Mouse (Mus musculus) testis, adult 2 months (tissue): ENCODE measurements around the gene Gm10663.

Source experiments
- CTCF ChIP-seq: fragments of 200-500 bp; IDR thresholded peaks from 2 replicates; pipeline ENCODE4 v1.5.1; 2012; ENCODE audit warnings: low read depth, mild to moderate bottlenecking, inconsistent platforms, low read length, moderate library complexity; ENCODE audit not compliant: control insufficient read depth, insufficient read depth, insufficient replicate concordance
- POLR2A ChIP-seq: fragments of 200-500 bp; IDR thresholded peaks from 2 replicates; pipeline ENCODE4 v1.6.1; 2012; ENCODE audit warnings: low read depth, mild to moderate bottlenecking, inconsistent platforms, low read length, moderate library complexity; ENCODE audit not compliant: control insufficient read depth

DNA sequence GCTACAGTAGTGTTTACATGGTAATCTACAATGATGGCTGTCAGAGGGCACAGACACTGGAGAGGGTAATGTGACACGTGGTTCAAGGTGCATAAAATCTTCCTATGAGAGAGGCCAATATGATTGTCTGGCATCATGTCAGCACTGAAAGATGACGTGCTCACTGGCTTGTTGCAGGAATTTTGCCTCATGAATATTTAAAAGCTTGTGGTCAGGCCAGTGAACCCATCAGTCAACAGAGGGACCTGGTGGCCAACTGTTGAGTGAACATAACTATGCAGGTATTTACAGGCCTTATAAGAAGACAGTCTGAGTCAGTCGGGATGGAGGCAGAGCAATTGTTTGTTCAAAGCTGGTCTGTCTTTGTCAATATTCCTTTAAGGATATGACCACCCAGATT, 24.9 kb downstream of the Gm10663 start:
- TF ChIP-seq POLR2A (no peak), CTCF (no peak)
